Mouse (Mus musculus): Measurements from ENCODE around the gene Aldh4a1. TPM values are rescaled to one million over a fixed set of nuclear protein-coding genes. Genes with fewer than 3 reads are reported as not detected.

Aldh4a1 gene
- polyA plus RNA-seq, 1 experiment = 12.0 TPM

- H3K4me2 ChIP-seq (ENCODE audit: low read depth) = no peak overlapping the region
- no peak overlapping the region for H3ac ChIP-seq (ENCODE audit: control insufficient read depth, insufficient read length)
- H3K36me3 ChIP-seq (ENCODE audit: control insufficient read depth, insufficient read depth) = no peaks in the 10 kb centered on the region
- TF ChIP-seq CEBPB (IDR thresholded peaks at IDR 0.05; ENCODE audit: insufficient read depth, poor library complexity, severe bottlenecking) = no peak
- no peak for TF ChIP-seq MAX (IDR thresholded peaks at IDR 0.05; ENCODE audit: low read depth)
- TF ChIP-seq SRF (IDR thresholded peaks at IDR 0.05; ENCODE audit: control insufficient read depth, insufficient read length, low read depth) = no peak
- TF ChIP-seq E2F4 (IDR thresholded peaks at IDR 0.05; ENCODE audit: insufficient read depth) = no peak
- TF ChIP-seq MYOG (IDR thresholded peaks at IDR 0.05; ENCODE audit: control insufficient read depth in 1 of 3, insufficient read depth in 1 of 3, insufficient read length in 2 of 3, low read depth in 2 of 3) = no peak
- no peak for TF ChIP-seq TCF12 (IDR thresholded peaks at IDR 0.05; ENCODE audit: insufficient read depth, poor library complexity, severe bottlenecking)
- TF ChIP-seq USF1 (IDR thresholded peaks at IDR 0.05; ENCODE audit: low read depth) = no peak
- no peak for TF ChIP-seq MYOD1 (IDR thresholded peaks at IDR 0.05; ENCODE audit: control insufficient read depth in 1 of 3, insufficient read length in 2 of 3, low read depth in 2 of 3)
- TF ChIP-seq POLR2AphosphoS2 (IDR thresholded peaks at IDR 0.05; ENCODE audit: insufficient read length, low read depth) = no peak
- no peak for TF ChIP-seq REST (IDR thresholded peaks at IDR 0.05; ENCODE audit: insufficient read depth, insufficient read length)
- TF ChIP-seq POLR2A (IDR thresholded peaks at IDR 0.05; ENCODE audit: insufficient read length, low read depth) = no peak
- no peak for TF ChIP-seq TCF3 (IDR thresholded peaks at IDR 0.05; ENCODE audit: insufficient read length, low read depth)
- H3K4me3 ChIP-seq = no peak overlapping the region
- H3K27me3 ChIP-seq (ENCODE audit: control insufficient read depth, insufficient read depth, insufficient read length) = no peaks in the 10 kb centered on the region
- no peaks in the 10 kb centered on the region for H3K79me2 ChIP-seq (ENCODE audit: control insufficient read depth, insufficient read depth)
These were observed 21.3 kb downstream of the Aldh4a1 start for GRCm38 (mm10) chr4:139643972-139644371.

GRCm38 (mm10) chr4:139646916-139647315, 24.2 kb downstream of the Aldh4a1 start:
- TF ChIP-seq MYOD1 (IDR thresholded peaks at IDR 0.05; ENCODE audit: control insufficient read depth in 1 of 3, insufficient read length in 2 of 3, low read depth in 2 of 3) (no peak), REST (IDR thresholded peaks at IDR 0.05; ENCODE audit: insufficient read depth, insufficient read length) (no peak), SRF (IDR thresholded peaks at IDR 0.05; ENCODE audit: control insufficient read depth, insufficient read length, low read depth) (no peak), CEBPB (IDR thresholded peaks at IDR 0.05; ENCODE audit: insufficient read depth, poor library complexity, severe bottlenecking) (no peak), TCF12 (IDR thresholded peaks at IDR 0.05; ENCODE audit: insufficient read depth, poor library complexity, severe bottlenecking) (no peak), POLR2A (IDR thresholded peaks at IDR 0.05; ENCODE audit: insufficient read length, low read depth) (no peak), USF1 (IDR thresholded peaks at IDR 0.05; ENCODE audit: low read depth) (no peak), MYOG (IDR thresholded peaks at IDR 0.05; ENCODE audit: control insufficient read depth in 1 of 3, insufficient read depth in 1 of 3, insufficient read length in 2 of 3, low read depth in 2 of 3) (no peak), POLR2AphosphoS2 (IDR thresholded peaks at IDR 0.05; ENCODE audit: insufficient read length, low read depth) (no peak), TCF3 (IDR thresholded peaks at IDR 0.05; ENCODE audit: insufficient read length, low read depth) (no peak), E2F4 (IDR thresholded peaks at IDR 0.05; ENCODE audit: insufficient read depth) (no peak), MAX (IDR thresholded peaks at IDR 0.05; ENCODE audit: low read depth) (no peak)
- H3K4me3 ChIP-seq = no peak overlapping the region
- no peaks in the 10 kb centered on the region for H3K27me3 ChIP-seq (ENCODE audit: control insufficient read depth, insufficient read depth, insufficient read length)

GRCm38 (mm10) chr4:139650086-139650743, 27.5 kb downstream of the Aldh4a1 start:
- Histone ChIP-seq H3K4me2 (ENCODE audit: low read depth) (no peak overlapping the region), H3K79me2 (ENCODE audit: control insufficient read depth, insufficient read depth) (no peaks in the 10 kb centered on the region), H3K27me3 (ENCODE audit: control insufficient read depth, insufficient read depth, insufficient read length) (no peaks in the 10 kb centered on the region), H3K36me3 (ENCODE audit: control insufficient read depth, insufficient read depth) (no peaks in the 10 kb centered on the region), H3ac (ENCODE audit: control insufficient read depth, insufficient read length) (no peak overlapping the region), H3K4me3 (no peak overlapping the region)
- TF ChIP-seq CEBPB (IDR thresholded peaks at IDR 0.05; ENCODE audit: insufficient read depth, poor library complexity, severe bottlenecking) = no peak
- no peak for TF ChIP-seq E2F4 (IDR thresholded peaks at IDR 0.05; ENCODE audit: insufficient read depth)
- no peak for TF ChIP-seq MAX (IDR thresholded peaks at IDR 0.05; ENCODE audit: low read depth)
- no peak for TF ChIP-seq TCF12 (IDR thresholded peaks at IDR 0.05; ENCODE audit: insufficient read depth, poor library complexity, severe bottlenecking)
- no peak for TF ChIP-seq USF1 (IDR thresholded peaks at IDR 0.05; ENCODE audit: low read depth)
- no peak for TF ChIP-seq SRF (IDR thresholded peaks at IDR 0.05; ENCODE audit: control insufficient read depth, insufficient read length, low read depth)
- no peak for TF ChIP-seq MYOD1 (IDR thresholded peaks at IDR 0.05; ENCODE audit: control insufficient read depth in 1 of 3, insufficient read length in 2 of 3, low read depth in 2 of 3)
- TF ChIP-seq POLR2A (IDR thresholded peaks at IDR 0.05; ENCODE audit: insufficient read length, low read depth) = no peak
- TF ChIP-seq MYOG (IDR thresholded peaks at IDR 0.05; ENCODE audit: control insufficient read depth in 1 of 3, insufficient read depth in 1 of 3, insufficient read length in 2 of 3, low read depth in 2 of 3) = no peak
- no peak for TF ChIP-seq REST (IDR thresholded peaks at IDR 0.05; ENCODE audit: insufficient read depth, insufficient read length)
- no peak for TF ChIP-seq POLR2AphosphoS2 (IDR thresholded peaks at IDR 0.05; ENCODE audit: insufficient read length, low read depth)
- TF ChIP-seq TCF3 (IDR thresholded peaks at IDR 0.05; ENCODE audit: insufficient read length, low read depth) = no peak

More at GRCm38 (mm10) chr4:139646916-139647315, 24.2 kb downstream of the Aldh4a1 start:
- Histone ChIP-seq H3ac (ENCODE audit: control insufficient read depth, insufficient read length) (no peak overlapping the region), H3K79me2 (ENCODE audit: control insufficient read depth, insufficient read depth) (no peaks in the 10 kb centered on the region), H3K4me2 (ENCODE audit: low read depth) (no peak overlapping the region), H3K36me3 (ENCODE audit: control insufficient read depth, insufficient read depth) (no peaks in the 10 kb centered on the region)

- Histone ChIP-seq H3ac (ENCODE audit: control insufficient read depth, insufficient read length) (no peak overlapping the region), H3K79me2 (ENCODE audit: control insufficient read depth, insufficient read depth) (no peaks in the 10 kb centered on the region), H3K4me2 (ENCODE audit: low read depth) (no peak overlapping the region), H3K27me3 (ENCODE audit: control insufficient read depth, insufficient read depth, insufficient read length) (no peaks in the 10 kb centered on the region), H3K36me3 (ENCODE audit: control insufficient read depth, insufficient read depth) (no peaks in the 10 kb centered on the region), H3K4me3 (no peak overlapping the region)
- TF ChIP-seq TCF12 (IDR thresholded peaks at IDR 0.05; ENCODE audit: insufficient read depth, poor library complexity, severe bottlenecking) (no peak), SRF (IDR thresholded peaks at IDR 0.05; ENCODE audit: control insufficient read depth, insufficient read length, low read depth) (no peak), TCF3 (IDR thresholded peaks at IDR 0.05; ENCODE audit: insufficient read length, low read depth) (no peak), POLR2AphosphoS2 (IDR thresholded peaks at IDR 0.05; ENCODE audit: insufficient read length, low read depth) (no peak), REST (IDR thresholded peaks at IDR 0.05; ENCODE audit: insufficient read depth, insufficient read length) (no peak), USF1 (IDR thresholded peaks at IDR 0.05; ENCODE audit: low read depth) (no peak), E2F4 (IDR thresholded peaks at IDR 0.05; ENCODE audit: insufficient read depth) (no peak), POLR2A (IDR thresholded peaks at IDR 0.05; ENCODE audit: insufficient read length, low read depth) (no peak), CEBPB (IDR thresholded peaks at IDR 0.05; ENCODE audit: insufficient read depth, poor library complexity, severe bottlenecking) (no peak)
These were observed 28.2 kb downstream of the Aldh4a1 start for GRCm38 (mm10) chr4:139650907-139651306.
